ENCODE assay signal across 9 mouse cellular contexts in genomic region chr1:90206684-90207083, GRCm38 (mm10). TPM values are rescaled to one million over a fixed set of nuclear protein-coding genes. Genes with fewer than 3 reads are reported as not detected.
DNase-seq lines count a peak whose midpoint lies in the region; ATAC-seq and TF ChIP-seq lines count a peak whose summit lies in the region.
"Had no signal": no experiment of that assay in that cellular context is flagged by ENCODE, and none has a peak within 500 bp of the region (broad histone marks: within the 10 kb centered on the region; RNA-seq: fewer than 3 reads in every experiment).

No protein-coding gene starts in this region.

- no peak for TF ChIP-seq CTCF in midbrain, postnatal 0 days (IDR thresholded peaks at IDR 0.05)

- H3K4me3 ChIP-seq in kidney, embryonic 14.5 days (ENCODE audit: low read length) = peak overlapping the region; percentile 58
- peak overlapping the region; percentile 70 for H3K4me3 ChIP-seq in forebrain, embryonic 10.5 days
- H3K4me3 ChIP-seq in hindbrain, embryonic 16.5 days (ENCODE audit: low read length) = peak overlapping the region; percentile 15
- H3K4me3 ChIP-seq in midbrain, postnatal 0 days (ENCODE audit: low read depth, low read length) = peak overlapping the region; percentile 17

- H3K36me3 ChIP-seq in kidney, embryonic 14.5 days (ENCODE audit: control insufficient read depth, insufficient read depth, low read length) = peaks cover 5% of the 10 kb centered on the region; the same call in 1 of the 2 replicates
- peaks cover 32% of the 10 kb centered on the region for H3K36me3 ChIP-seq in forebrain, embryonic 10.5 days (replicated peaks)
- H3K36me3 ChIP-seq in hindbrain, embryonic 16.5 days (ENCODE audit: control insufficient read depth, insufficient read depth, low read length) = no peaks in the 10 kb centered on the region
- H3K36me3 ChIP-seq in midbrain, postnatal 0 days (ENCODE audit: insufficient read depth, low read length) = no peaks in the 10 kb centered on the region

- H3K9ac ChIP-seq in kidney, embryonic 14.5 days (ENCODE audit: low read depth, low read length) = peak overlapping the region; percentile 72
- H3K9ac ChIP-seq in hindbrain, embryonic 16.5 days (ENCODE audit: low read depth, low read length) = peak overlapping the region; percentile 42; the same call in 1 of the 2 replicates
- no peak overlapping the region; the same call in 1 of the 2 replicates for H3K9ac ChIP-seq in midbrain, postnatal 0 days (replicated peaks; ENCODE audit: low read length, poor library complexity, severe bottlenecking)

- H3K27me3 ChIP-seq in kidney, embryonic 14.5 days (ENCODE audit: control insufficient read depth, insufficient read depth, low read length) = no peaks in the 10 kb centered on the region
- H3K27me3 ChIP-seq in forebrain, embryonic 10.5 days (ENCODE audit: poor library complexity, severe bottlenecking) = peaks cover 20% of the 10 kb centered on the region; the same call in 1 of the 2 replicates
- peaks cover 3% of the 10 kb centered on the region for H3K27me3 ChIP-seq in hindbrain, embryonic 16.5 days (replicated peaks; ENCODE audit: control insufficient read depth, insufficient read depth, low read length)
- H3K27me3 ChIP-seq in midbrain, postnatal 0 days (ENCODE audit: insufficient read depth, low read length) = peaks cover 6% of the 10 kb centered on the region; the same call in 1 of the 2 replicates

- no peak for ATAC-seq in kidney, embryonic 14.5 days (ENCODE audit: low FRiP score, low TSS enrichment)
- no peak for ATAC-seq in hindbrain, embryonic 16.5 days
- no peak for ATAC-seq in midbrain, postnatal 0 days (ENCODE audit: low FRiP score)

- DNase-seq in kidney, postnatal 10 days = no peak
- DNase-seq in forebrain, embryonic 10.5 days (ENCODE audit: extremely low spot score, low spot score) = no peak
- no peak for DNase-seq in midbrain, postnatal 0 days (ENCODE audit: low spot score)
- DNase-seq in B cell, adult 2 months = no peak
- DNase-seq in adrenal gland, postnatal 14 days = no peak
- DNase-seq in layer of hippocampus, adult 9-10 months (ENCODE audit: low spot score) = no peak

- no peaks in the 10 kb centered on the region for H3K9me3 ChIP-seq in kidney, embryonic 14.5 days (ENCODE audit: control insufficient read depth, low read length)
- no peaks in the 10 kb centered on the region for H3K9me3 ChIP-seq in forebrain, embryonic 10.5 days
- H3K9me3 ChIP-seq in hindbrain, embryonic 16.5 days (ENCODE audit: control insufficient read depth, low read length) = no peaks in the 10 kb centered on the region
- no peaks in the 10 kb centered on the region for H3K9me3 ChIP-seq in midbrain, postnatal 0 days (ENCODE audit: low read length)

- no peak overlapping the region for H3K27ac ChIP-seq in kidney, embryonic 14.5 days (ENCODE audit: low read depth, low read length)
- peak overlapping the region; percentile 86 for H3K27ac ChIP-seq in forebrain, embryonic 10.5 days
- no peak overlapping the region for H3K27ac ChIP-seq in hindbrain, embryonic 16.5 days (ENCODE audit: low read depth, low read length)
- H3K27ac ChIP-seq in midbrain, postnatal 0 days (ENCODE audit: low read depth, low read length) = no peak overlapping the region; the same call in 1 of the 2 replicates

- H3K4me2 ChIP-seq in kidney, embryonic 14.5 days (replicated peaks; ENCODE audit: low read depth, low read length) = peak overlapping the region; percentile 59
- H3K4me2 ChIP-seq in hindbrain, embryonic 16.5 days (ENCODE audit: low read length) = peak overlapping the region; percentile 70
- H3K4me2 ChIP-seq in midbrain, postnatal 0 days (ENCODE audit: low read depth, low read length, poor library complexity, severe bottlenecking) = peak overlapping the region; percentile 48

- 51% methylated on average over 3 of the region's 3 CpGs for WGBS in kidney, embryonic 14.5 days
- 71% methylated on average over 3 of the region's 3 CpGs for WGBS in forebrain, embryonic 10.5 days
- 36% methylated on average over 3 of the region's 3 CpGs for WGBS in hindbrain, embryonic 16.5 days
- WGBS in midbrain, postnatal 0 days = 29% methylated on average over 3 of the region's 3 CpGs

- peaks cover 43% of the 10 kb centered on the region for H3K4me1 ChIP-seq in kidney, embryonic 14.5 days (ENCODE audit: control insufficient read depth, insufficient read depth, low read length)
- H3K4me1 ChIP-seq in forebrain, embryonic 10.5 days = peaks cover 95% of the 10 kb centered on the region
- H3K4me1 ChIP-seq in hindbrain, embryonic 16.5 days (ENCODE audit: control insufficient read depth, insufficient read depth, low read depth, low read length) = peaks cover 48% of the 10 kb centered on the region
- H3K4me1 ChIP-seq in midbrain, postnatal 0 days (ENCODE audit: insufficient read depth, low read length) = peaks cover 12% of the 10 kb centered on the region

RNA-seq across cellular contexts. Expression of gene Ackr3, which starts 2.9 kb away (rescaled TPM):
- 50.5 and 56.4 TPM in 2 replicates for polyA plus RNA-seq in kidney, embryonic 14.5 days (2014; fragmentation: Nextera tagmentation; extraction: Ambion mirVana)
- polyA plus RNA-seq in forebrain, embryonic 10.5 days (2016; fragmentation: Nextera tagmentation; extraction: Ambion mirVana) = 19.3 and 21.5 TPM in 2 replicates
- 10.8 and 11.5 TPM in 2 replicates for polyA plus RNA-seq in hindbrain, embryonic 16.5 days (2015; fragmentation: Nextera tagmentation; extraction: Ambion mirVana)
- 7.9 and 9.6 TPM in 2 replicates for total RNA-seq in midbrain, postnatal 0 days (2014; rRNA removed)
- polyA plus RNA-seq in midbrain, postnatal 0 days (2015; fragmentation: Nextera tagmentation; extraction: Ambion mirVana) = 4.5 and 5.7 TPM in 2 replicates
- total RNA-seq in adrenal gland, postnatal 14 days (2021) = 66.0 and 91.4 TPM in 2 replicates
- total RNA-seq: megakaryocyte progenitor cell, adult 5-6 weeks had no signal

RNA-seq across cellular contexts. Expression of gene Iqca, which starts 53.5 kb away (rescaled TPM):
- polyA plus RNA-seq in kidney, embryonic 14.5 days (2014; fragmentation: Nextera tagmentation; extraction: Ambion mirVana) = 0.27 and 0.31 TPM in 2 replicates
- polyA plus RNA-seq in forebrain, embryonic 10.5 days (2016; fragmentation: Nextera tagmentation; extraction: Ambion mirVana) = 0.10 and 0.27 TPM in 2 replicates
- 0.98 and 1.3 TPM in 2 replicates for polyA plus RNA-seq in hindbrain, embryonic 16.5 days (2015; fragmentation: Nextera tagmentation; extraction: Ambion mirVana)
- total RNA-seq in midbrain, postnatal 0 days (2014; rRNA removed) = 2.7 TPM in 1 of 2 replicates, not detected in the other
- polyA plus RNA-seq in midbrain, postnatal 0 days (2015; fragmentation: Nextera tagmentation; extraction: Ambion mirVana) = 0.55 and 0.83 TPM in 2 replicates
- not detected in 2 replicates for total RNA-seq in adrenal gland, postnatal 14 days (2021)
- total RNA-seq: megakaryocyte progenitor cell, adult 5-6 weeks had no signal

Comparison
In these comparisons a context has a peak if more than half of its experiments do, and no peak if none do; other contexts are left out.
1. H3K4me3 ChIP-seq: peak in every context shown above with its lines; median percentile 70 in forebrain, embryonic 10.5 days; 58 in kidney, embryonic 14.5 days; 17 in midbrain, postnatal 0 days; 15 in hindbrain, embryonic 16.5 days.